Mouse (Mus musculus) large intestine, adult 2 months (tissue): Measurements from ENCODE around the gene Acot1. TPM values are rescaled to one million over a fixed set of nuclear protein-coding genes. Genes with fewer than 3 reads are reported as not detected.

ENCODE experiments used
- DNase-seq: peaks from one replicate; pipeline ENCODE4 v3.0.0-alpha.2; 2012; ENCODE audit warnings: low read depth, low spot score
- WGBS: fragments of 180-500 bp; shearing (Covaris S2); methylation state at CpG from one replicate; pipeline ENCODE4 v1.1.7; 2018; 5-methylcytosine and 5-hydroxymethylcytosine counted together
- polyA plus RNA-seq: library from polyadenylated mRNA; depleted of rRNA; stranded (reverse); fragments of >200 nt; gene quantifications from 2 replicates; pipeline ENCODE4 v1.2.3, GENCODE M21; 2012; rRNA removed

Acot1 gene
- polyA plus RNA-seq, 1 experiment = 1.6 TPM

GRCm38 (mm10) chr12:84053173-84053572 is 43.9 kb downstream of the Acot1 start:
- 11% methylated on average over 16 of the region's 16 CpGs for WGBS
- DNase-seq = no peak

- no peak for DNase-seq
Observed at GRCm38 (mm10) chr12:84053679-84054391, 44.5 kb downstream of the Acot1 start.

GRCm38 (mm10) chr12:84060946-84061345 is 51.7 kb downstream of the Acot1 start:
- WGBS = 6% methylated on average over 2 of the region's 2 CpGs
- DNase-seq = no peak

More at GRCm38 (mm10) chr12:84053679-84054391, 44.5 kb downstream of the Acot1 start:
- 3% methylated on average over 41 of the region's 46 CpGs for WGBS

GRCm38 (mm10) chr12:84062336-84062735 is 53.0 kb downstream of the Acot1 start:
- DNase-seq = no peak
- 78% methylated on average over 20 of the region's 20 CpGs for WGBS

GRCm38 (mm10) chr12:84063228-84063627 is 53.9 kb downstream of the Acot1 start:
- WGBS = 77% methylated on average over 5 of the region's 5 CpGs
- no peak for DNase-seq

- no peak for DNase-seq
- WGBS = 73% methylated on average over 2 of the region's 2 CpGs
Observed at GRCm38 (mm10) chr12:84063833-84064232, 54.5 kb downstream of the Acot1 start.

- DNase-seq = no peak
- 75% methylated on average over 8 of the region's 8 CpGs for WGBS
Observed at GRCm38 (mm10) chr12:84064621-84065020, 55.3 kb downstream of the Acot1 start.

- no peak for DNase-seq
- WGBS = 78% methylated on average over 4 of the region's 4 CpGs
Observed at GRCm38 (mm10) chr12:84067752-84068151, 58.5 kb downstream of the Acot1 start.

Other genes starting within 250 kb of the Acot1 start
- 2.5 and 7.3 TPM in 2 replicates for gene Papln, start 245.9 kb upstream of the Acot1 start, polyA plus RNA-seq
- 52.4 and 117 TPM in 2 replicates for gene Numb, start 87.6 kb upstream of the Acot1 start, polyA plus RNA-seq
- gene Riox1, start 58.9 kb upstream of the Acot1 start, polyA plus RNA-seq = 10.8 and 13.6 TPM in 2 replicates
- not detected in 2 replicates for gene Heatr4, start 24.6 kb upstream of the Acot1 start, polyA plus RNA-seq
- 2.2 and 4.0 TPM in 2 replicates for gene Acot2, start 21.6 kb upstream of the Acot1 start, polyA plus RNA-seq
- 4.5 and 8.5 TPM in 2 replicates for gene Acot4, start 28.9 kb downstream of the Acot1 start, polyA plus RNA-seq
- not detected in 2 replicates for gene Gm49366, start 29.4 kb downstream of the Acot1 start, polyA plus RNA-seq
- not detected in 2 replicates for gene Acot3, start 42.7 kb downstream of the Acot1 start, polyA plus RNA-seq
- gene Acot5, start 59.8 kb downstream of the Acot1 start, polyA plus RNA-seq = 0.15 TPM in 1 of 2 replicates, not detected in the other
- gene Acot6, start 91.2 kb downstream of the Acot1 start, polyA plus RNA-seq = 0.63 and 0.78 TPM in 2 replicates
- gene Dnal1, start 104.9 kb downstream of the Acot1 start, polyA plus RNA-seq = 0.69 and 1.2 TPM in 2 replicates
- gene Pnma1, start 139.0 kb downstream of the Acot1 start, polyA plus RNA-seq = 0.16 and 0.22 TPM in 2 replicates
- 9.1 and 15.3 TPM in 2 replicates for gene Elmsan1, start 209.4 kb downstream of the Acot1 start, polyA plus RNA-seq